Mouse (Mus musculus) spleen, adult 2 months (tissue): ENCODE measurements around the gene Maml1. TPM values are rescaled to one million over a fixed set of nuclear protein-coding genes. Genes with fewer than 3 reads are reported as not detected.

Experiments used
- DNase-seq, 2 experiments: peaks; one replicate each; pipeline versions ENCODE4 v3.0.0 to v3.0.0-alpha.2; 2012 to 2021; ENCODE audit warnings: low spot score in 2 of 2, low read depth in 1 of 2
- H3K27ac ChIP-seq: fragments of 200-500 bp; 2 replicates; pipeline ENCODE4 v1.5.1; 2012; ENCODE audit warnings: low read length, inconsistent platforms; ENCODE audit not compliant: insufficient read depth
- H3K27me3 ChIP-seq: fragments of 200-500 bp; 2 replicates; pipeline ENCODE4 v1.6.1; 2012; ENCODE audit warnings: mild to moderate bottlenecking, moderate library complexity, low read length, inconsistent platforms; ENCODE audit not compliant: control insufficient read depth, insufficient read depth
- H3K36me3 ChIP-seq: fragments of 200-500 bp; 2 replicates; pipeline ENCODE4 v1.6.1; 2012; ENCODE audit warnings: mild to moderate bottlenecking, low read length, inconsistent platforms; ENCODE audit not compliant: control insufficient read depth, insufficient read depth
- H3K4me1 ChIP-seq: fragments of 200-500 bp; 2 replicates; pipeline ENCODE4 v1.6.1; 2011; ENCODE audit warnings: inconsistent platforms; ENCODE audit not compliant: control insufficient read depth, insufficient read depth, insufficient read length
- H3K4me3 ChIP-seq: fragments of 200-500 bp; 2 replicates; pipeline ENCODE4 v1.5.1; 2011; ENCODE audit warnings: mild to moderate bottlenecking, inconsistent platforms; ENCODE audit not compliant: insufficient read depth, insufficient read length; ENCODE audit errors: extremely low read depth
- CTCF ChIP-seq: fragments of 200-500 bp; IDR thresholded peaks from 2 replicates; pipeline ENCODE4 v1.5.1; 2011; ENCODE audit warnings: mild to moderate bottlenecking, inconsistent platforms; ENCODE audit not compliant: insufficient read depth, insufficient read length, insufficient replicate concordance; ENCODE audit errors: extremely low read depth
- POLR2A ChIP-seq: fragments of 200-500 bp; IDR thresholded peaks from 2 replicates; pipeline ENCODE4 v1.6.1; 2011; ENCODE audit warnings: low read depth, low read length, inconsistent platforms
- WGBS: fragments of 180-500 bp; shearing (Covaris S2); methylation state at CpG from one replicate; pipeline ENCODE4 v1.1.7; 2018; 5-methylcytosine and 5-hydroxymethylcytosine counted together
- polyA plus RNA-seq: library from polyadenylated mRNA; depleted of rRNA; stranded (reverse); fragments of >200 nt; gene quantifications from 2 replicates; pipeline ENCODE4 v1.2.3, GENCODE M21; 2012; rRNA removed

Gene Maml1
- 15.0 and 19.3 TPM in 2 replicates for polyA plus RNA-seq

GRCm38 (mm10) chr11:50292190-50292855, at the start of gene Maml1:
Gene Maml1 (minus strand): TSS chr11:50292311.
- H3K36me3 ChIP-seq: peaks cover 12% of the 10 kb centered on the region
- H3K27ac ChIP-seq: peak within 1 kb of the TSS; percentile 94
- H3K27me3 ChIP-seq: no peaks in the 10 kb centered on the region
- TF ChIP-seq POLR2A (peak; percentile 79), CTCF (no peak)
- H3K4me3 ChIP-seq: peak within 1 kb of the TSS; percentile 74
- peaks cover 4% of the 10 kb centered on the region; the same call in 1 of the 2 replicates for H3K4me1 ChIP-seq
- DNase-seq: peak; percentile 94 to 95
- under 1% methylated on average over 45 of the region's 45 CpGs for WGBS

GRCm38 (mm10) chr11:50336891-50337290, 44.8 kb upstream of the Maml1 start:
- no peak overlapping the region for H3K27ac ChIP-seq
- 76% methylated on average over 4 of the region's 4 CpGs for WGBS
- no peaks in the 10 kb centered on the region for H3K36me3 ChIP-seq
- no peaks in the 10 kb centered on the region for H3K27me3 ChIP-seq
- TF ChIP-seq POLR2A (no peak), CTCF (no peak)
- H3K4me1 ChIP-seq: no peaks in the 10 kb centered on the region
- no peak for DNase-seq
- no peak overlapping the region for H3K4me3 ChIP-seq

- no peaks in the 10 kb centered on the region for H3K27me3 ChIP-seq
- no peak overlapping the region for H3K27ac ChIP-seq
- WGBS: 72% methylated on average over 1 of the region's 1 CpGs
- no peaks in the 10 kb centered on the region for H3K36me3 ChIP-seq
- TF ChIP-seq POLR2A (no peak), CTCF (no peak)
- no peaks in the 10 kb centered on the region for H3K4me1 ChIP-seq
- H3K4me3 ChIP-seq: no peak overlapping the region
- no peak for DNase-seq
Observed at GRCm38 (mm10) chr11:50336126-50336525, 44.0 kb upstream of the Maml1 start.

DNA sequence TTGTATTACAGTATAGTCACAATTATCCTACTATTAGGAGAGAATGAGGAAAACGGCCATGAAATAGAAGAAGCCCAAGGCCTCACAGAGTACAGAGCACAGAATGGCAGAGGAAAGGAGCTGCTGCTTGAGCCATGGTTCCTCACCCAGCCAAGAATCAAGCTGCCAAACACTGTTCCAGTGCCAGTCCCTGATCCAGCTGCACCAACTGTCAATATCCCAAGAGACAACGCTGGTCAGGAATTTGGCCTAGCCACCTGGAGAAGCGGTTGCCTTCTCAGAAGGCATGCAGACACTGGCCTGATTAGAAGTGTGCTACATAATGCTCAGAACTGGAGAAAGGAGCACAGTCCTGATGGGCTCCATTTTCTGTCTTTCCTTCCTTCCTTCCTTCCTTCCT, 41.1 kb upstream of the Maml1 start:
- DNase-seq: no peak

GRCm38 (mm10) chr11:50329378-50329777, 37.3 kb upstream of the Maml1 start:
- 93% methylated on average over 1 of the region's 1 CpGs for WGBS
- Histone ChIP-seq H3K36me3 (no peaks in the 10 kb centered on the region), H3K27me3 (no peaks in the 10 kb centered on the region), H3K4me3 (no peak overlapping the region), H3K4me1 (peaks cover 4% of the 10 kb centered on the region; the same call in 1 of the 2 replicates), H3K27ac (no peak overlapping the region)
- TF ChIP-seq CTCF (no peak), POLR2A (no peak)
- no peak for DNase-seq

More for the DNA sequence above, 41.1 kb upstream of the Maml1 start:
- Histone ChIP-seq H3K36me3 (no peaks in the 10 kb centered on the region), H3K4me1 (no peaks in the 10 kb centered on the region), H3K27ac (no peak overlapping the region), H3K4me3 (no peak overlapping the region), H3K27me3 (no peaks in the 10 kb centered on the region)
- 91% methylated on average over 3 of the region's 3 CpGs for WGBS
- no peak for TF ChIP-seq POLR2A
- TF ChIP-seq CTCF: no peak

GRCm38 (mm10) chr11:50328075-50328625, 36.0 kb upstream of the Maml1 start:
- H3K27ac ChIP-seq: no peak overlapping the region
- H3K4me3 ChIP-seq: no peak overlapping the region
- WGBS: 42% methylated on average over 3 of the region's 3 CpGs
- peaks cover 9% of the 10 kb centered on the region for H3K4me1 ChIP-seq
- no peaks in the 10 kb centered on the region for H3K27me3 ChIP-seq
- TF ChIP-seq POLR2A: no peak
- TF ChIP-seq CTCF: no peak
- no peaks in the 10 kb centered on the region for H3K36me3 ChIP-seq
- no peak for DNase-seq
